ENCODE assay signal across 7 mouse cellular contexts in the genomic region with DNA sequence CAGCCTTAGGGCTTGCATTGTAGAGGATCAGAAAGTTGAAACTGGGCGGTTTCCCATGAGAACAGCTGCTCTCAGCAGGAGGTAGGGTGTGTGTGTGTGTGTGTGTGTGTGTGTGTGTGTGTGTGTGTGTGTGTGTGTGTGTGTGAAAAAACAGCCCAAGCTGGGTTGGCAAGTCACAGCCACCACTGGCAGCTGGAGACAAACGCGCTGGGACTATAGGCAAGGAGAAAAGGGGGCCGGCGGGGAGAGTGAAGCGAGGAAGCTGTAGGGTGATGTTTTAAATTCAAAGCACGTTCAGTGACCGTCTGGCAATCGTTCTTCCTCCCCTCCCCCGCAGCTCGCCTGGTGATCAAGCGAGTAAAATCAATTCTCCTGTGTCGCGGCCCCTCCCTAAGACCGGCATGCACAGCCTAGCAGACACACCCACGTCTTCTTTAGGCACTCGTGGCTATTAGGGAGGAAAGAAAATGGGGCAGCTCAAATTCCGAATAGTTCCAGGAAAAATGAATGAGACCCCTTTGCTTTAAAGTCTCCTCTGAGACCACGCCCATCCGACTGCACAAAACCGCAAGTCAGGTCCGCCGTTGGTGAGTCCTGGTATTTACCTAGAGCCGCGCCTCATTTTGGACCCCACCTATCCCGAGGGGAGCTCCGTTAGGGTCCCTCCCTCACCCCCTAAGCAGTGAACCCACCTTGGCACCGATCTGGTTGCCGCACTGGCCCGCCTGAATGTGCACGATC. TPM values are rescaled to one million over a fixed set of nuclear protein-coding genes. Genes with fewer than 3 reads are reported as not detected.
DNase-seq lines count a peak whose midpoint lies in the region; ATAC-seq and TF ChIP-seq lines count a peak whose summit lies in the region.

No protein-coding gene starts in this region.

- no peak for TF ChIP-seq POLR2A in CH12.LX (IDR thresholded peaks at IDR 0.05; ENCODE audit: low read depth, low read length)
- no peak for TF ChIP-seq POLR2A in spleen, adult 2 months (IDR thresholded peaks at IDR 0.05; ENCODE audit: low read depth, low read length)

- intact Hi-C loops in left cerebral cortex, postnatal 25 days (cut with DNase I): loop anchor here (2.0 kb wide), 1 partner anchor 51 kb away; the partner anchor contains the start of gene Tubb2a

- TF ChIP-seq EP300 in CH12.LX (IDR thresholded peaks at IDR 0.05; ENCODE audit: low read length): no peak

- peaks cover 0 to 16% of the 10 kb centered on the region in 2 experiments for H3K36me3 ChIP-seq in CH12.LX (replicated peaks in 1 of 2; ENCODE audit: control insufficient read depth in 1 of 2, insufficient read depth in 1 of 2, low read length in 1 of 2)
- H3K36me3 ChIP-seq in forebrain, embryonic 13.5 days (ENCODE audit: poor library complexity, severe bottlenecking): peaks cover 32% of the 10 kb centered on the region
- H3K36me3 ChIP-seq in hindbrain, embryonic 16.5 days (ENCODE audit: control insufficient read depth, insufficient read depth, low read length): peaks cover 5% of the 10 kb centered on the region; the same call in 1 of the 2 replicates
- H3K36me3 ChIP-seq in spleen, adult 2 months (ENCODE audit: control insufficient read depth, insufficient read depth, low read length): no peaks in the 10 kb centered on the region

- TF ChIP-seq RAD21 in CH12.LX (IDR thresholded peaks at IDR 0.05; ENCODE audit: low read depth, low read length): no peak

- dilution Hi-C loops in CH12.LX (cut with MboI; ENCODE audit: extremely low pct_ligation_motif_present, extremely low pct_unique_long_range_greater_than_20kb, low sequenced_read_pairs): no loop called here

- peak overlapping the region; percentile 34 for H3K4me2 ChIP-seq in CH12.LX (ENCODE audit: insufficient read depth, low read depth, poor library complexity, severe bottlenecking)
- H3K4me2 ChIP-seq in forebrain, embryonic 13.5 days: peak overlapping the region; percentile 83
- peak overlapping the region; percentile 70 for H3K4me2 ChIP-seq in hindbrain, embryonic 16.5 days (ENCODE audit: low read length)

- no peaks in the 10 kb centered on the region for H3K27me3 ChIP-seq in CH12.LX (replicated peaks)
- no peaks in the 10 kb centered on the region for H3K27me3 ChIP-seq in forebrain, embryonic 13.5 days
- H3K27me3 ChIP-seq in hindbrain, embryonic 16.5 days (replicated peaks; ENCODE audit: control insufficient read depth, insufficient read depth, low read length): no peaks in the 10 kb centered on the region
- H3K27me3 ChIP-seq in spleen, adult 2 months (ENCODE audit: control insufficient read depth, insufficient read depth, low read length): peaks cover 3% of the 10 kb centered on the region

- no peak for TF ChIP-seq CTCF in CH12.LX (conservative IDR thresholded peaks at IDR 0.05 in 1 of 2, IDR thresholded peaks at IDR 0.05 in 1 of 2; ENCODE audit: low read depth in 2 of 2, low read length in 2 of 2)
- TF ChIP-seq CTCF in spleen, adult 2 months (IDR thresholded peaks at IDR 0.05; ENCODE audit: extremely low read depth, insufficient read depth, insufficient read length, insufficient replicate concordance): no peak

- DNase-seq in CH12.LX (ENCODE audit: extremely low read depth) (peak; percentile 60), R1 (ENCODE audit: low read depth, low spot score) (peak; percentile 97)
- peak; percentile 57 to 67 for DNase-seq in left cerebral cortex, postnatal 25 days (ENCODE audit: low spot score in 2 of 2)
- DNase-seq in mesoderm, embryonic 11.5 days (ENCODE audit: low read depth, low spot score): peak; percentile 82
- peak; percentile 31 to 39 for DNase-seq in spleen, adult 2 months (ENCODE audit: low read depth in 1 of 2, low spot score in 2 of 2)

- H3K27ac ChIP-seq in CH12.LX (ENCODE audit: insufficient read depth, low read depth): peak overlapping the region; percentile 38; the same call in 1 of the 2 replicates
- H3K27ac ChIP-seq in forebrain, embryonic 13.5 days: peak overlapping the region; percentile 100
- peak overlapping the region; percentile 99 for H3K27ac ChIP-seq in hindbrain, embryonic 16.5 days (ENCODE audit: low read depth, low read length)
- no peak overlapping the region; the same call in 1 of the 2 replicates for H3K27ac ChIP-seq in spleen, adult 2 months (ENCODE audit: insufficient read depth, low read length)

- H3K79me2 ChIP-seq in CH12.LX (replicated peaks; ENCODE audit: control insufficient read depth, extremely low read depth, insufficient read depth, poor library complexity, severe bottlenecking): peaks cover 3% of the 10 kb centered on the region; the same call in 1 of the 2 replicates

- ATAC-seq in forebrain, embryonic 13.5 days: peak; percentile 9; the same call in 1 of the 2 replicates
- ATAC-seq in hindbrain, embryonic 16.5 days: no peak

- peak overlapping the region; percentile 70 for H3K9ac ChIP-seq in CH12.LX (ENCODE audit: insufficient read depth, low read depth)
- H3K9ac ChIP-seq in forebrain, embryonic 13.5 days: peak overlapping the region; percentile 99
- H3K9ac ChIP-seq in hindbrain, embryonic 16.5 days (ENCODE audit: low read depth, low read length): peak overlapping the region; percentile 82

- under 1% methylated on average over 31 of the region's 31 CpGs for WGBS in forebrain, embryonic 13.5 days
- under 1% methylated on average over 28 of the region's 31 CpGs for WGBS in hindbrain, embryonic 16.5 days
- WGBS in spleen, adult 2 months: under 1% methylated on average over 31 of the region's 31 CpGs

- peaks cover 11 to 33% of the 10 kb centered on the region in 2 experiments for H3K4me1 ChIP-seq in CH12.LX (ENCODE audit: control insufficient read depth in 1 of 2, insufficient read depth in 2 of 2)
- peaks cover 55% of the 10 kb centered on the region for H3K4me1 ChIP-seq in forebrain, embryonic 13.5 days
- peaks cover 18% of the 10 kb centered on the region for H3K4me1 ChIP-seq in hindbrain, embryonic 16.5 days (ENCODE audit: control insufficient read depth, insufficient read depth, low read depth, low read length)
- peaks cover 10% of the 10 kb centered on the region; the same call in 1 of the 2 replicates for H3K4me1 ChIP-seq in spleen, adult 2 months (ENCODE audit: control insufficient read depth, insufficient read depth, insufficient read length)

- in situ Hi-C loops in CH12.LX (cut with MboI; ENCODE audit: low pct_ligation_motif_present, low pct_unique_long_range_greater_than_20kb, low sequenced_read_pairs): loop anchor here (5.0 kb wide), 1 partner anchor 77 kb away; no protein-coding TSS in a partner anchor

- peak overlapping the region; percentile 68 to 85 (median 83) for H3K4me3 ChIP-seq in CH12.LX (replicated peaks in 1 of 3; ENCODE audit: low read depth in 2 of 3, low read length in 2 of 3, poor library complexity in 1 of 3)
- H3K4me3 ChIP-seq in forebrain, embryonic 13.5 days: peak overlapping the region; percentile 85
- peak overlapping the region; percentile 70 for H3K4me3 ChIP-seq in hindbrain, embryonic 16.5 days (ENCODE audit: low read length)
- peak overlapping the region; percentile 66 for H3K4me3 ChIP-seq in spleen, adult 2 months (ENCODE audit: extremely low read depth, insufficient read depth, insufficient read length)

- no peaks in the 10 kb centered on the region for H3K9me3 ChIP-seq in CH12.LX (replicated peaks; ENCODE audit: low read length)
- H3K9me3 ChIP-seq in forebrain, embryonic 13.5 days (replicated peaks): no peaks in the 10 kb centered on the region
- no peaks in the 10 kb centered on the region for H3K9me3 ChIP-seq in hindbrain, embryonic 16.5 days (ENCODE audit: control insufficient read depth, low read length)

TF ChIP-seq in CH12.LX, 34 proteins besides CTCF, POLR2A, EP300 and RAD21:
- TF ChIP-seq BHLHE40 (IDR thresholded peaks at IDR 0.05; ENCODE audit: low read depth, low read length) (0 out of 2 replicates have a peak, but pooled peaks have one; percentile 6), PAX5 (IDR thresholded peaks at IDR 0.05; ENCODE audit: low read length) (no peak), IRF4 (IDR thresholded peaks at IDR 0.05; ENCODE audit: low read depth, low read length) (peak; percentile 36), SIN3A (IDR thresholded peaks at IDR 0.05; ENCODE audit: low read length) (peak; percentile 47; the same call in 1 of the 2 replicates), MEF2A (IDR thresholded peaks at IDR 0.05; ENCODE audit: borderline replicate concordance, low read depth, low read length) (0 out of 2 replicates have a peak, but pooled peaks have one; percentile 8)

RNA-seq across cellular contexts. Expression of gene Tubb2b, which starts 0.6 kb away (rescaled TPM):
- total RNA-seq in CH12.LX (2012; rRNA removed) (22.6 and 33.6 TPM in 2 replicates), CH12.LX (2014; rRNA removed) (34.8 and 38.4 TPM in 2 replicates)
- 46.2 and 49.8 TPM in 2 replicates for polyA plus RNA-seq in CH12.LX (2012; ENCODE audit: insufficient read length, low read depth)
- polyA plus RNA-seq in forebrain, embryonic 13.5 days (2015; fragmentation: Nextera tagmentation; extraction: Ambion mirVana): 559 and 618 TPM in 2 replicates
- 1,169 and 1,199 TPM in 2 replicates for polyA plus RNA-seq in hindbrain, embryonic 16.5 days (2015; fragmentation: Nextera tagmentation; extraction: Ambion mirVana)
- total RNA-seq in left cerebral cortex, postnatal 25 days (2021): 100 to 1,000 TPM; 207 to 213 TPM
- 15.1 and 18.3 TPM in 2 replicates for polyA plus RNA-seq in spleen, adult 2 months (2012; rRNA removed)

RNA-seq across cellular contexts. Expression of gene Psmg4, which starts 33.1 kb away (rescaled TPM):
- total RNA-seq in CH12.LX (2012; rRNA removed): 198 and 234 TPM in 2 replicates
- 179 and 194 TPM in 2 replicates for total RNA-seq in CH12.LX (2014; rRNA removed)
- polyA plus RNA-seq in CH12.LX (2012; ENCODE audit: insufficient read length, low read depth): 83.2 and 120 TPM in 2 replicates
- 121 and 128 TPM in 2 replicates for polyA plus RNA-seq in forebrain, embryonic 13.5 days (2015; fragmentation: Nextera tagmentation; extraction: Ambion mirVana)
- polyA plus RNA-seq in hindbrain, embryonic 16.5 days (2015; fragmentation: Nextera tagmentation; extraction: Ambion mirVana): 69.1 and 69.5 TPM in 2 replicates
- total RNA-seq in left cerebral cortex, postnatal 25 days (2021): 10 to 100 TPM; 18.7 to 21.7 TPM
- polyA plus RNA-seq in spleen, adult 2 months (2012; rRNA removed): 104 and 206 TPM in 2 replicates

RNA-seq across cellular contexts. Expression of gene Tubb2a, which starts 51.8 kb away (rescaled TPM):
- total RNA-seq in CH12.LX (2012; rRNA removed) (37.3 and 43.0 TPM in 2 replicates), CH12.LX (2014; rRNA removed) (16.7 and 17.6 TPM in 2 replicates)
- 26.1 and 26.7 TPM in 2 replicates for polyA plus RNA-seq in CH12.LX (2012; ENCODE audit: insufficient read length, low read depth)
- 761 and 874 TPM in 2 replicates for polyA plus RNA-seq in forebrain, embryonic 13.5 days (2015; fragmentation: Nextera tagmentation; extraction: Ambion mirVana)
- polyA plus RNA-seq in hindbrain, embryonic 16.5 days (2015; fragmentation: Nextera tagmentation; extraction: Ambion mirVana): 3,415 and 3,905 TPM in 2 replicates
- 1,000 to 10,000 TPM; 1,056 to 1,125 TPM for total RNA-seq in left cerebral cortex, postnatal 25 days (2021)
- polyA plus RNA-seq in spleen, adult 2 months (2012; rRNA removed): 89.5 and 113 TPM in 2 replicates

Comparison
In these comparisons a context has a peak if more than half of its experiments do, and no peak if none do; other contexts are left out.
1. DNase-seq: peak in every context shown above with its lines; median percentile 97 in R1; 82 in mesoderm, embryonic 11.5 days; 62 in left cerebral cortex, postnatal 25 days; 60 in CH12.LX; 35 in spleen, adult 2 months.
2. RNA of gene Tubb2b, which starts 0.6 kb away (polyA plus RNA-seq): 1,169 to 1,199 TPM in hindbrain, embryonic 16.5 days and 559 to 618 TPM in forebrain, embryonic 13.5 days; 46.2 to 49.8 TPM in CH12.LX and 15.1 to 18.3 TPM in spleen, adult 2 months; every median in the first group is over 10 times any median in the second.
3. Peak in every context shown above with its lines, with median percentiles within 50 percentile points of each other: H3K4me2 ChIP-seq, H3K4me3 ChIP-seq and H3K9ac ChIP-seq.